Mouse (Mus musculus) gastrocnemius, postnatal 4 days (tissue): ENCODE results near the gene Cirbp. TPM values are rescaled to one million over a fixed set of nuclear protein-coding genes. Genes with fewer than 3 reads are reported as not detected.

Experiments used
- DNase-seq, 2 experiments: peaks; one replicate each; pipeline ENCODE4 v3.0.0; 2021 to 2022; ENCODE audit warnings: low spot score in 2 of 2, mixed read lengths in 2 of 2
- total RNA-seq, 2 experiments: library from RNA; stranded (reverse); gene quantifications; 2 replicates each; pipeline ENCODE4 v1.2.3; 2021

Gene Cirbp
- total RNA-seq, 2 experiments from 2014 or later = 107 to 153 TPM

DNA sequence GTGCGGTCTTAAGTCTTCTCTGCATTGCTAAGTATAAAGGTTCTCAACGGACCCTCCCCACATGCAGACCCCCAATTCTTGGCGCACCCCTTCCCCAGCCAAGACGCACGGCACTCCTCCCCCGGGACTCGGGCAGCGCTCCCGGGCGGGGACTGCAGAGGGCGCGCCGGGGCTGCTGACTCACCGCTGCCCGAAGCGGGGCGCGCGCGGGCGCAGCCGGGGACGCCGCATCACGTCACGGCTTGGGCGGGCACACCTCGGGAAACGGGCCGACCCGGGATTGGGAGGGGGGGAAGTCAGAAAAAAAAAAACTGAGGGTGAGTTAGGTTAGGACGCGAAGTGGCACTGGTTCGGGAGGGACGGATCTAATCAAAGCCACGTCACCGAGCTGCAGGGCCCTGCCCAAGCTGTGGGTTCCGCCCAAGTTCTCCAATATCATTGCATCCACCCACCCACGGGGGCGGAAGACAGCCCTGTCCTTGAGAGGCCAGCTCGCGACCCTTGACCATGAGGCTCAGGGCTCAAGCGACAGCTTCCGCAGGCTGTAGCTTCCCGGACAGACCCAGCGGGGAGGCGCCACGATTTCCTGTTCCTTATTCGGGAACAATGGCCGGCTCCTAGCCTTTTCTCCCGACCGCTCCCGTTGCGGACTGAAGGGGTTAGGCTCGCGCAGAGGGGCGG, 17.0 kb upstream of the Cirbp start:
- peak; percentile 94 to 95 for DNase-seq

DNA sequence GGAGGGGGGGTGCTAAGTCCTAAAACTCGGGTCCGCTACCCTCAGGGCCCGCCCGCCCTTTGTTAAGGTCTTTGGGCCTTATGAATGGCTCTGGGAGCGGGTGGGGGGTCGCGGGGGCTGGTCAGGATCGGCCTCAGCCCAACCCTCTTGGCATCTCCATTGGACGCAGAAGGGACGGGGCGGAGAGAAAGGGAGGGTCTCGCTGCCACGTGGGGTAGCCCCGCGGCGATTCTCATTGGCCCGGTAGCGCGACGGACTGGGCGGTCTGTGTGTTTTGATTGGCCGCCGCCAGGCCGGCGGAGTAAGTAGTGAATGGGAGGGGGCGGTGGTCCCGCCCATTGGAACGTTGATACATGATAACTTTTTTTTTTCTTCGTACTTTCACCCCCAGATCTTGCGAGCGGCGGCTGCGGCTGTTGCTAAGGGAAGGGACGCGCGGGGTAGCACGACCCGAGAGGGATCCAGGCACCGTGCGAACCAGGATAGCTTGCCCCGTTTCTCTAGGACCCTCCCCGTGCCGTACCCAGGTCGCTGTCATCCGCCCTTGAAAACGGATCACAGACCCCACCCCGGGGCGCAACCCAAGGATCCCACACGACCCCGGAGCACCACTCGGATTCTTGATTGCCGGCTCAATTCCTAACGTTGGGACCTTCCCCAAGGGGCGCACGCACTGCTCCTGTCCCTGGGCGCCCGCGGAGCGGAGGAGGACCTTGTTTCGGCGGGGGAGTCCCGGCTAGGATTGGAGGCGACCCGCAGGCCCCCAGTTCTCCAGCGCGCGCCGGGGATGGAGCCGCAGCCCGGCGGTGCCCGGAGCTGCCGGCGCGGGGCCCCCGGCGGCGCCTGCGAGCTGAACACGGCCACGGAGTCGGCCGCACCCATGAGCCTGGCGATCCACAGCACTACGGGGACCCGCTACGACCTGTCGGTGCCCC, 16.2 kb upstream of the Cirbp start:
- DNase-seq = peak; percentile 95 to 96

DNA sequence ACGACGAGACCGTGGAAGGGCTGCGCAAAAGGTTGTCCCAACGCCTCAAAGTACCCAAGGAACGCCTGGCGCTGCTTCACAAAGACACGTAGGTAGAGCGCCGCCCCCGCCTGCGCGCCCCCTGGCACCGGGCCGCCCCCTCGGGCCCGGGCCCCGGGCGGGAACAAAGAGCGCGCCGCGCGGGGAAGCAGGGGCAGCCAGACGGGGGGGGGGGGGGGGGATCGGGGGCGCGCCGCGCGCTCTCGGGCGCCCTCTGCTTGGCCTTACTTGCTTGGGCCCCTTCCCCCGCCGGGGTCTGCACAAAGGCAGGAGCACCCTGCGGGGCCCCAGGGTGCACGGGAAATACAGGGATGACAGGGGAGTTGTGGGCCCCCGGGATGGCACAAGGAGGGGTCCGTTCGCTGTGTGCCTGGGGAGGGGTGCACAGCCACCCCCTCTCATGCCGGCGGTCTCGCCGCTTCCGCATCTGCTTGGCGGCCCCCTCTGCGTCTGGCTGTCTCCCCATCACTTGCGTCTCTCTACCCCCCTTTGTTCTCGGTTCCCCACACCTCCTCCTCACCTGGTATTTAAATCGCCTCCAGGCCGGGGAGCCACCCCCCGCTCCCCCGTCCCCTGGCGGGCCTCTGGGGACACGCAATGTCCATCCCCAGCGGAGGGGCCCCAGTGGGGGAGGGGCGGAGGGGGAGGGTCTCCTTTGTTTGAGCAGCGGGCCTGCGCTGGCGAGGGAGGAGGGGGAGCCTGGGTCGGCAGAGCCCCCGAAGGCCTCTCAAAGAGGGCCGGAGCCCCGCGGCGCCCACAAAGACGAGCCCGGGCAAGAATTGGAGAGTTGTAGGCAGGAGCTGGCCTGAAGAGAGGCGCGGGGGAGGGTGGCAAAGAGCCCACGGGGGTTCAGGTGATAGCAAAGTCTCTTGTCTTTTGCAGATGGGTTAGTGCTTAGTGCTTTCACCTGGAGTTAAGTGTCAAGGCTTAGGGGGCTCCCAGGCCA, 15.3 kb upstream of the Cirbp start:
- no peak for DNase-seq

DNA sequence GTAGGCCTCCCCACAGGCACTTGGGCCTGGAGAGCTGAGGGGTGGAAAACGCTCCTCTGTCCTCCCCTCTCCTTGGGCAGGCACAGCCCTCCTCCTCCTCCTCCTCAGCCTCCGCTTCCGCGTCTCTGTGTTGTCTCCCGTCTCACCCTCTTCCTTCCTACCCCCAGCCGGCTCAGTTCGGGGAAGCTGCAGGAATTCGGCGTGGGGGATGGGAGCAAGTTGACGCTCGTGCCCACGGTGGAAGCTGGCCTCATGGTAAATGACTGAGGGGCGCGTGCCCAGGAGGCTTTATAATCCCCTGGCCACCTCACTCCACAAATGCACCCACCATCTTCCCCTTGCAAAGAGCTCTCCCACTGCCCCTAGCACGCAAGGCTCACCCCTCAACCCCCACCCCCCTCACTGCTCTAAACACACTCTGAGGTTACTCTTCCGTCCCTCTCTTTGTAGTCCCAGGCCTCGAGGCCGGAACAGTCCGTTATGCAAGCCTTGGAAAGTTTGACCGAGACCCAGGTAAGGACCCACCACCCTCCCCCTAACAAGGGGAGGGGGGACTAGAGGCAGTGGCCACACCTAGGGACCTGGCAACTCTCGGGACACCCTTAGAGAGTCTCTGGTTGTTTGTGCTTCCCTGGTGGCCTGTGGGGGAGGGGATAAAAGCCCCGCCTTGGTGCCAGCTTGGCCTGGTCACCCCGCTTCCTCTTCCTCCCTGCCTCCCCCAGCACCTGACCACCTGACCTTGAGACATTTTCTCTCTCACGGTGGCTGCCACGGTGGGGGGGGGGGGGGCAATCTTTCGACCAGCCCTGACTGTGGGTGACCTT, 14.4 kb upstream of the Cirbp start:
- no peak for DNase-seq

DNA sequence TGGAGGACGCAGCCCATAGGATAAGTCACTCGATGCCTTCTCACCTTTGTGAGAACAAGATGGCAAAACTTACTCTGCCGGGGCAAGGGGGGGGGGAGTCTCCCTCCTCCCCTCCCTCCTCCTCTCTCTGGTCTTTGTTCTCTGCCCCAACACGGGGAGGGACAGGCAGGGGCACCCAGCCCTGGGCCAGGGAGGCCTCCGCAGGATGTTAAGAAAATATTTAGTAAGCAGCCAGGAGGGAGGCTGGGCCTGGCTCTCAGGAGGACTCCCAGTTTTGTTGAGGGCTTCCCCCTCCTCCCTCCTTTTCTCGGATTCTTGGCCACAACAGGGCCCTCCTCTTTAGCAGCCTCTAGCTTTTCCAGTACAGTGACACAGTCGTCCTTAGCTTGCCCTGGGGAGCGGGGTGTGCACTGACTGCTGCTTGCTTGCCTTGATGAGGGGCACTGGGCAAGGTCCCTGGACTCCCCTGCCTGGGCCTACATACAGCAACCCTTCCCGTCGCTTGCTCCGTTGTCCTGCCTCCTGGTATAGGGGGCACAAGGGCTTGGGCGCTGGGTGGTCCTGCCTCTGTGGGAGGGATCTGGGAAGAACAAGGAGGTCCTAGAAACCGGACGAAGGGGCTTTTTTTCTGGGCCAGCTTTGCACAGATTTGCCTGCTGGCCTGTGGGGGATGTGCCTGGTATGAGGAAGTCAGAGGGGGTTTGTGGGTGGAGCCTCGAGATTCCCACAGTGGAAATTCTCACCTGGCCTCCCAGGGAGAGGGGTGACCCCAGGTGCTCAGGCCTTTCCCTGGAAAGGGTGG, 13.5 kb upstream of the Cirbp start:
- no peak for DNase-seq

DNA sequence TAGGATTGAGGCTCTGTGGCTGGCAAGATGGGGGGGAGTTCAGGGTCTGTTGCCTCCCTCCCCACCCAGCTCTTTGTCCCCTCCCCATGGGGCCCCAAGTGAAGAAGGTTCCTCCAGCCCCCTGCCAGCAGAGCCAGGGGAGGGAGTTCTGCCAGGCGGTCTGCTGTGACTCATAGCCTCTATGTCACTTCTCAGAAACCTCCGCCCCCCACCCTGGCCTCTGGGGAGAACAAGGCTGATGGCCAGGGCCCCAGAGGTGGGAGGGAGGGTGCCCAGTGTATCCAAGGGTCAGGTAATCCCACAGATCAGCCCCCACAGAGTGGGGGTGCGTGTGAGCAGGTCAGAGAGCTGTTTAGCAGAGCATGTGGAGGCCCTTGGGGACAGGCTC, 12.9 kb upstream of the Cirbp start:
- DNase-seq = no peak

DNA sequence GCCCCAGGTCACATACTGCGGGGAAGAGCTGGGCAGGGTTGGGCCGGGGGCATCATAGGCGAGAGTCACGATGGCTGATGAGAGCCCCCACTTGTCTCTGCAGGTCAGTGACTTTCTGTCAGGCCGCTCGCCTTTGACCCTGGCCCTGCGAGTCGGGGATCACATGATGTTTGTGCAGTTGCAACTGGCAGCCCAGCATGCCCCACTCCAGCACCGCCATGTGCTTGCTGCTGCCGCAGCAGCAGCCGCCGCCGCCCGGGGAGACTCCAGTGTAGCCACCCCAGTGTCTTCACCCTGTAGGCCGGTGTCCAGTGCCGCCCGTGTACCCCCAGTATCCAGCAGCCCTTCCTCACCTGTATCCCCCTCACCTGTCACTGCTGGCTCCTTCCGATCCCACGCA, 12.1 kb upstream of the Cirbp start:
- DNase-seq = no peak

DNA sequence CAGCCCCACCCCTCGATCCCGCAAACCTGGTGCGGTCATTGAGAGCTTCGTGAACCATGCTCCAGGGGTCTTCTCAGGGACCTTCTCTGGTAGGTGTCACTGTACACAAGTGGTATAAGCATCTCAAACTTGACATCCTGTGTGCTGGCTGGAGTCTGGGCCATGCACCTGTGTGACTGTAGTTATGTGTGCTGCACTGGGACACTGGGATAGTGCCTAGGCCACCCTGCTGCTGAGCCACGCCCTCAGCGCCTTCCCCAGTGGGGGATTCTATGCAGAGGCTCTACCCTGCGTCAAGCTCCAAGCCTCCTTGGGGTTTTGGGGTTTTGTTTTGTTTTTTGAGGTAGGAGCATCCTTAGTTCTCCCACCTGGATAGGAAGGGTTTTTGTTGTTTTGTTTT, 11.4 kb upstream of the Cirbp start:
- no peak for DNase-seq

DNA sequence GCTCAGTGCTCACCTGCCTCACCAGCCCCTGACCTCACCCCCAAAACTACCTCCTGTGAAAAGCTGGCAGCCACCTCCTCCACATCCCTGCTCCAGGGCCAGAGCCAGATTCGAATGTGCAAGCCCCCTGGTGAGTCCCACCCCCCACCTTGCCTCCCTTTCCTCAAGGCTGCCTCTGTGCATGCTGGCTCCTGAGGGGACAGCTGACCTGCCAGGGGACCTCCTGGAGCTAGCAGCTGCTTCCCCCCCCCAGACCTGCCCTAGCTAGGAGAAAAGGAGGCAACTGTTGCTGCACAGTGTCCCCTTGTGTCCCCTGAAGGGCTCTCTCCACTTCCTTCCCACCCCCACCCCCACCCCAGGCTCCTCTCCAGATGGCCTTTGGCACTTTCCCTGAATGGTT, 10.5 kb upstream of the Cirbp start:
- DNase-seq = no peak

DNA sequence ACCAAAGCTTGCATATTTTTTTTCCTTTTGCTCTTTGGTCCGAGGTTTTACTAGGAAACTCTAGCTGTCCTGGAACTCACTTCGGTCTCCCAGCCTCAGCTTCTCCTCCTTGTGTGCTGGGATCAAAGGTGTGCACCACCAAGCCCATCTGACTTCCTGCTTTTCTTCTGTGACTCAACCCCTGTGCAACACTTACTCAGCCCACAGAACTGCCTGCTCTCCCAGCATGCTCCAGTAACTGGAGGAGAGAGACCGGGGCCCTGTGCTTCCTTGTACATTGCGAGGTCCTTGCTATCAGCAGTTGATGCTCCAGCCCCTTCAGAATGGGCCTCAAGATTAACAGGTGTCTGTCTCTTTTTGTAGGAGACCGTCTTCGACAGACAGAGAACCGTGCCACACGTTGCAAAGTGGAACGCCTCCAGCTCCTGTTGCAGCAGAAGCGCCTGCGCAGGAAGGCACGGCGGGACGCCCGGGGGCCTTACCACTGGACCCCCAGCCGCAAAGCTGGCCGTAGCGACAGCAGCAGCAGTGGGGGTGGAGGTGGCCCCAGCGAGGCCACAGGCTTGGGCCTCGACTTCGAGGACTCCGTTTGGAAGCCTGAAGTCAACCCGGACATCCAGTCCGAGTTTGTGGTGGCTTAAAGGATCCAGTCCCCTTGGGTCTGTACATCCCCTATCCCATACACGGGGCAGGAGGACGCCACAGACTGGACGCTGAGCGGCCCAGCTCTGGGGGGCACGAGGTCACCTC, 9.6 kb upstream of the Cirbp start:
- DNase-seq = no peak

DNA sequence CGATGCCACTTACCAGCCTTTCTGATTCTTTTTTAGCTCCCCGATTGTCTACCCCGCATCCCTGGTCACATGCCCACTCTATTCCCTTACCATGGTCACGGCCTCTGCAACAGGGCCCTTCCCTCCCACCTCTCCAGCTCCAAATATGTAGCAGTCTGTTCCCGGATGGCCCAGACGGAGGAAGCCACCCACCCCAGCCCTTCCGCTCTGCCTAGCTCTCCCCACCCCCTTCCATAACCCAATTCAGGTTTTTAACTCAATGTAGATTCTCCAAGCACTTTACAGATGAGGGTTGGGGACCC, 9.1 kb upstream of the Cirbp start:
- DNase-seq = no peak

DNA sequence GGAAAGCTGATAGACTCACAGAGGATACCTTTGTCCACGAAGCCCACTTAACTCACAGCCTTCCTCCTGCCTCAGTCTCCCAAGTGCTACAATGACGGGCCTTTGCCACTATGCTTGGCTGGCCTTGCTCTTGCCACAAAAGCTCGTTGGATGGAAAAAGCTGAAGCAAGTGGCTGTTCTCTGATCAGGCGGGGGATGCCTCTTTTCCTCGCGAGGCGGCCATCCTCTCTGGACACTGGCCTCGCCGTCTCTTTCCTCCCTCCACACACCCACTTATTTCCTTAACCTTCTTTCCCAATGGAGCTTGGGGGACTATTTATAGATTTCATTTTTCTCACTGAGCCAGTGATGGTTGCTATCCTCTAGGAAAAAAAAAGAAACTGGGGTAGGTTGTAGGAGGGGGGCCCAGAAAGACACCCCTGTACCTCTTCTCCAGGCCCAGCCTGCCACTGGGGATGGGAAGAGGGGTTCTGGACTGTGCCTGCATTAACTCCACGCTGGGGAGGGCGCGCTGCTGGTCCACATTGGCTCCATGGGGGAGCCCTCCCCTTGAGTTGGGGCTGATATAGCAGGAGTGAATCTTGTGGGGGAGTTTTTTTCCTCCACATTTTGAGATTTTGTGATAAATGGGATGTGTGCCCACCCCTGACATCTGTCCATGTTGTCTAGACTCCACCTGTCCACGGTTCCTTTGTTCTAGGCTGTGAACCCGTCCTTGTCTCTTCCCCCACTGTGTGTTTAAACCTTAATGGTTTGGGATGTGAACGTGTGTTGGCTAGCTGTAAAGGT, 8.4 kb upstream of the Cirbp start:
- DNase-seq = no peak

DNA sequence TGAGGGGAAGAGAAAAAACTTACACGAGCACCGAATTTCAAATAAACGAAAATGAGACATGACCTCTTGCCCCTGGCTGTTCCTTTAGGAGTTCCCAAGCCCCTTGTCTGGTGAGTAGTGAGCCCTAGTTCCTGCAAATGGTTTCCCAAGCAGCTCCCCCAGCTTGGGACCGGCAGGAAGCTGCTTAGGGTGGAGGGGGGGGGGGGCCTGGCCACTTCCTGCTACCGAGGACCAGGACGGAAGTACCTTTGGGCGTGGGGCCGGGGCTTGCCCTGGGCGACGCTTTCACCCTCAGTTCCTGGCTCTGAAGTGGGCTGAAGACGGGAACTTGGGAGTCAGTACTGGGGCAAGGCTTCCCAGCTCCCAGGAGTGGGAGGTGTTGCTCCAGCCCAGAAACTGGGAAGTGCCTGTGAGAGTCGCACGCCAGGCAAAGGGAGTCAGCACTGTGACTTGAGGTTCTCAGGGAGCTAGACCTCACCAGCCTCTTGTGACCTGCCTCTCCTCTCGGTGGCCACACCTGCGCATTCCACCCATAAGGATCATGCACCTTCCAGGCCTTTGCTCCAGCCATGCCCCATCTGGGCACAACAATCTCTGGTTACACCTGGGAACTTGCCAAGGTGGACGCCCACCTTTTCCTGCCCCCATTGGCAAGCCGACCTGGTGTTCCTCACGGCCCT, 7.3 kb upstream of the Cirbp start:
- DNase-seq = no peak

DNA sequence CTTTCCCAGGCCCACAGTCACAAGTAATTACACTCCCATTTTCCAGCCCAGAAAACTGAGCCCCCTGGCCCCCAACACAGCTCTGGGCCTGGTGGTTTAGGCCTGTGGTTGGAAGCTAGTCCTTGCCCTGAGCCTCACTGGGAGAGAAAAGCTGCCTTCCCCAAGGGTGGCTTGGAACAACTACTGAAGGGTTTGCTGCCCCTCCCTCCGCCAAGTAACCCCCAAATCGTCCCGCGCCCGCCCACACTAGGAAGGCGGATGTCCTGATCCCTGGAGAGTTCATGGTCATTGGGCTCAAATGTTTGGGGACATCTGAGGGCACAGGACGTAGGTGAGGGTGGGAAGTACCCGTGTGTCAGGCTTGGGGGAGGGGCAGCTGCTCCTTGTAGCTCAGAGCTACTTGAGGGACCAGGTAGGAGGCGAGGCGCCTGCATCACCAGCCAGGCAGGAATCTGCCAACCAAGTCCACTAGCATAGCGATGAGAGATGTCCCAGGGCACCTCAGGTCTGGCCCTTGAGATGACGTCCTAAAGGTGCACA, 6.7 kb upstream of the Cirbp start:
- DNase-seq = no peak

DNA sequence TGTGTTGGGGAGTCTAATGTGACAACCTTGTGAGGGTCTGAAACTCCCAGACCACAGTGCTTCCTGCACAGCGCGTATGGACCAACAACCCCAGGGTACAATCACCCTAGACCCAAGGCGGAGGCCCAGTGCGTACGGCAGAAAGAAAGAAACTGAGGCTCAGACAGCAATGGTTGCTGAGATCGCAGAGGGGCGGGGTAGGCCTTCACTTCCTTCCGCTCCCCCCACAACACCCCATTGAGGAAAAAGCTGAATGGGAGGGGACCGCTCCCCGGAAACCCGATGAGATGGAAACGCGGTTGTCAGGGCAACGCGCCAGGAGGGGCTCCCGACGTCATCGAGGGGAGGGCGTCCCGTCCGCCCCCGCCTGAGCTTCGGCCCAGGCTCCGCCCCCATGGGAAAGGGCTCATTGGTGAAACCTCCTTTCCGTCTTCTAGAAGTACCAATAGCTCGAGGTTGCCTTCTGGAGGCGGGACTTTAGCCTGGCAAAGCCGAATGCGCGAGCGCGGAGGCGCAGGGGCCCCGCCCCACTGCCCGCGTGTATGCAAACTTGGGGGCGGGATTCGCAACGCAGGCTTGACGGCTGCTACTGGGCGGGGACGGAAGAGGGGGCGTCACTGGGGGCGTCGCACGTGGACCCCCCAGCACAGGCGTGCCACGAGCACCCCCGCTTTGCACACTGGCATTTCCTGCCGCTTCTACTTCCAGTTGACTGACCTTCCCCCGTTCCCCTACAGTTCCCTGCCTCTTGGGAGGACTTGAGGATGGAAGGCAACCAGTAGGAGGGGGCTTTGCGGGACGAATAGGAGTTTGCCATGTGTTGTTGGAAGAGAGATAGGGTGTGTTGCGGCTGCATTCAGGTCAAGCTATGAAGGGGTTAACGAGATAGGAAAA, 6.0 kb upstream of the Cirbp start:
- peak; percentile 97 to 98 for DNase-seq
